Mouse (Mus musculus): Measurements from ENCODE around the gene Olfr62. TPM values are rescaled to one million over a fixed set of nuclear protein-coding genes. Genes with fewer than 3 reads are reported as not detected.

Olfr62 gene
- polyA plus RNA-seq, 1 experiment: not detected

DNA sequence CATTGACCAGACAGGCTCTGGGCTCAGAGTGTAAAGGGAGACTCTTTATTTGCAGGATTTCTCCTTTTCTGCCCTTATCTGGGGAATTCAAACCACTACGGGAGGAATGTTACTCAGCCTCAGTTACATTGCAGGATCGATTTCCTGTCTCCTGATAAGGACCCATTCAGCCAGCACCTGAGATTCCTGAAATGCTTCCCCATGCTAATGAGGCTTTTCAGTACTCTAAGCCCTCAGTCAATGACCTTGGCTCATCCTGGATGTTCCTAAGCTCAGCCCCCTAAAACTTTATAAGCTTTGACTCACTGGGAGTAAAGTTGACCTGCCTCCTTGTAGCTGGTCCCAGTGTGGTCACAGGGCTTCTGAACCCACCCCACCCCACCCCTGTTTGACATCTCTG lies 28.3 kb downstream of the Olfr62 start:
- no peak overlapping the region for H3K4me3 ChIP-seq (ENCODE audit: insufficient read depth, low read length)
- H3K27ac ChIP-seq (ENCODE audit: insufficient read depth, low read length): no peak overlapping the region
- no peaks in the 10 kb centered on the region for H3K4me1 ChIP-seq (ENCODE audit: control insufficient read depth, insufficient read depth, low read length)
- TF ChIP-seq CTCF (IDR thresholded peaks at IDR 0.05; ENCODE audit: borderline replicate concordance, insufficient read depth, low read length) (no peak), POLR2A (IDR thresholded peaks at IDR 0.05; ENCODE audit: low read depth, low read length) (no peak)

DNA sequence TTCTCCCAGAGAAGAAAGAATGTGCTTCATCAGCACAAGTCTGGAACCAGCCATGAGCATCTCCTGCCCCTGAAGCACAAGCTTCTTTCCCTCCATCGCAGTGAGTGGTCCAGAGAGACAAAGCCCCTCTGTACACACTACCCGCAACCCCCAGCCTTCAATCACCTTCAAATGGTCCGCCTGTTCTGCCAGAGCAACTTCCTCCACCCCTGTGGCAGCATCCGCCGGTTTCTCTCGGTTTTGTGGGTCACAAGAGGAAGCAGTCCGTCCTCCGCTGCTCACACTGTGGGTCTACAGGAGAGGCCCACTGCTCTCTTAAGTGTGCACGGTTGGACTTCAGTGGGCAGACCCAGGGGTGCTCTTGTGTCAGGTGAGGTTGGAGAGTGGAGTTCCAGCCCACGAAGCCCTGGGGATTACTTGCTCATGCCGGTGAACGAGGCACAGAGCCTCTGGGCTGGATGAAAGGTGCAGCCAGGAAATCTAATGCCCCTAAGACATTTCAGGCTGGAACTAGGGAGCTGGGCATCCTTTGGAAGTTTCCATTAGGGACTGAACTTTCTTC lies 33.7 kb downstream of the Olfr62 start, which contains the start of gene Olfr1342:
Gene Olfr1342 (minus strand): TSS at position 345 of the 562 bp plus-strand sequence.
- Histone ChIP-seq H3K27ac (ENCODE audit: insufficient read depth, low read length) (no peak within 1 kb of the TSS), H3K4me1 (ENCODE audit: control insufficient read depth, insufficient read depth, low read length) (no peaks in the 10 kb centered on the region), H3K4me3 (ENCODE audit: insufficient read depth, low read length) (no peak within 1 kb of the TSS)
- TF ChIP-seq CTCF (IDR thresholded peaks at IDR 0.05; ENCODE audit: borderline replicate concordance, insufficient read depth, low read length) (no peak), POLR2A (IDR thresholded peaks at IDR 0.05; ENCODE audit: low read depth, low read length) (no peak)

DNA sequence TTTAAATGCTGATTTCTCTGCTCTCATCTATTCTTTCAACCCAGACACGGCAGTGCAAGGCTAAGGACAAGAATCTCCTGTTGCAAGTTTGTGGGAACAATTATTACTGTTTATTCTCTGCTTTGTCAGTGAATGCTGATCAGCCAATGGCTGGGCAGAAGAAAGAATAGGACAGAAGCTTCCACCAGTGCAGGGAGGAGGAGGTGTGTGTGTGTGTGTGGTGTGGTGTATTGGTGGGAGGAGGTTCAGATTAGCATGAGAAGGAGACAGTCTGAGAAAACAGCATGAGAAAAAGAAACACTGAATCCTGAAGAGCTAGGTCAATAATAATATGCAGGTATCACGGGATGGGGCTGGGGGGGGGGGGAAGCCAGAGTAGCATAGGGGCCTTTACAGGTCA lies 35.1 kb downstream of the Olfr62 start:
- Histone ChIP-seq H3K4me1 (ENCODE audit: control insufficient read depth, insufficient read depth, low read length) (no peaks in the 10 kb centered on the region), H3K4me3 (ENCODE audit: insufficient read depth, low read length) (no peak overlapping the region), H3K27ac (ENCODE audit: insufficient read depth, low read length) (no peak overlapping the region)
- TF ChIP-seq POLR2A (IDR thresholded peaks at IDR 0.05; ENCODE audit: low read depth, low read length) (no peak), CTCF (IDR thresholded peaks at IDR 0.05; ENCODE audit: borderline replicate concordance, insufficient read depth, low read length) (no peak)

DNA sequence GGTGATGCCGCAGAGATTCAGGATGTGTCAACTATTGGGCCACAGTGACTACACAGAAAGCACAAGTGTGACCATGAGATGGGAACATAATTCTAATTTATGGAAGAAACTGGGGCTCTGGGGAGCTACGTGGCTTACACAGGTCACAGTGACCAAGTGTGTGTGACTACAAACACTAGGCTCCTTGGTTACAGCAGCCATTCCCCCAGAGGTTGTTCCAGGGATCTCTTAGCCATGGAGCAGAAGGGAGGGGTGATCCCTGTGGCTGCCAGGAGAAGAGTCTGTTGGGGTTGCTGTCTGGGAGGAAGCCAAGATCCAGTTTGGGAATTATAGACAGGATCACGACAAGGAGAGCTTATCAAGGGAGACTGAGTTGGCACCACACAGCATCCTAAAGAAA lies 44.5 kb downstream of the Olfr62 start, which contains the start of gene Olfr1341:
Gene Olfr1341 (plus strand): TSS at position 301 of the 400 bp plus-strand sequence.
- Histone ChIP-seq H3K27ac (ENCODE audit: insufficient read depth, low read length) (no peak within 1 kb of the TSS), H3K4me3 (ENCODE audit: insufficient read depth, low read length) (no peak within 1 kb of the TSS), H3K4me1 (ENCODE audit: control insufficient read depth, insufficient read depth, low read length) (no peaks in the 10 kb centered on the region)
- TF ChIP-seq POLR2A (IDR thresholded peaks at IDR 0.05; ENCODE audit: low read depth, low read length) (no peak), CTCF (IDR thresholded peaks at IDR 0.05; ENCODE audit: borderline replicate concordance, insufficient read depth, low read length) (no peak)

DNA sequence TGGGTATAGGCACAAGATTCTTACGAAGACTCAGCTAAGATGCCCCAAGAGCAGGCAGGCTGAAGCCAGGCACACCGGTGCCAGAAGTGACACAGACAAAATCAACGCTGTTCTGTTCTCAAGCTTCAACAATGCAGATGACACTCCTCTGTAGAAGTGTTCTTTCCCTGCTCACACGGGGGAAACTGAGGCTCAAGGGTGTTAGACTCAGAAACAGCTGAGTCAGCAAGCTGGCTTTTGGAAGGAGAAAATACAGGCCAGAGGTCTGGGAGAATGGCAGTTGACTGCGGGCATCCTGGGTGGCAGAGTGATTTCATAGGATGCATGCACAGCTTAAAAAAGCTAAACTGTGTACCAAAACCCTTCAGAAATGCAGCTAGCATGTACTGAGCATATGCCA lies 49.3 kb downstream of the Olfr62 start:
- H3K4me1 ChIP-seq (ENCODE audit: control insufficient read depth, insufficient read depth, low read length): no peaks in the 10 kb centered on the region
- no peak for TF ChIP-seq POLR2A (IDR thresholded peaks at IDR 0.05; ENCODE audit: low read depth, low read length)
- TF ChIP-seq CTCF (IDR thresholded peaks at IDR 0.05; ENCODE audit: borderline replicate concordance, insufficient read depth, low read length): no peak
- no peak overlapping the region for H3K27ac ChIP-seq (ENCODE audit: insufficient read depth, low read length)
- H3K4me3 ChIP-seq (ENCODE audit: insufficient read depth, low read length): no peak overlapping the region

DNA sequence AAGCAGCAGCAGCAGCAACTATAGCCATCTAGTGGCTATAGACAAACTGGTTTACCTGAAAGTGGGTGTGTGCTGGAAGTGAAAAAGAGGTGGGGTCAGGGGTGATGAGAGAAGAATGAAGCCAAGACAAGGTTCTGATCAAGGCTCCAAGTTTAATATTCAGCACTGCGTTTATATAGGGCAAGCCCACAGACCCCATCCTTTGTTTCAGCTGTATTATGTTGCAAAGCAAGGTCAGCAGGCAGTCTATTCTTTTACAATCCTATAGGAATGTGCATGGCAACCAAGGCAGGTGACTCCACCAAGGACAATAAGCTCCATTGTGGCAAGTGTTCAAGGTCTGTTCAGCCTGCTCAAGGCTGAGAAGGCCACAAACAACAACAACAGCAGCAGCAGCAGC lies 52.9 kb downstream of the Olfr62 start:
- no peak for TF ChIP-seq POLR2A (IDR thresholded peaks at IDR 0.05; ENCODE audit: low read depth, low read length)
- TF ChIP-seq CTCF (IDR thresholded peaks at IDR 0.05; ENCODE audit: borderline replicate concordance, insufficient read depth, low read length): no peak
- Histone ChIP-seq H3K4me3 (ENCODE audit: insufficient read depth, low read length) (no peak overlapping the region), H3K4me1 (ENCODE audit: control insufficient read depth, insufficient read depth, low read length) (no peaks in the 10 kb centered on the region), H3K27ac (ENCODE audit: insufficient read depth, low read length) (no peak overlapping the region)

Other genes starting within 250 kb of the Olfr62 start
- gene Szt2, start 249.7 kb upstream of the Olfr62 start, polyA plus RNA-seq (2011; ENCODE audit: insufficient read length, low read depth, missing spikeins): 13.4 and 14.0 TPM in 2 replicates
- gene Med8, start 249.6 kb upstream of the Olfr62 start, polyA plus RNA-seq (2011; ENCODE audit: insufficient read length, low read depth, missing spikeins): 85.6 and 99.8 TPM in 2 replicates
- 164 and 172 TPM in 2 replicates for gene Elovl1, start 230.9 kb upstream of the Olfr62 start, polyA plus RNA-seq (2011; ENCODE audit: insufficient read length, low read depth, missing spikeins)
- 38.4 and 61.6 TPM in 2 replicates for gene Cdc20, start 221.6 kb upstream of the Olfr62 start, polyA plus RNA-seq (2011; ENCODE audit: insufficient read length, low read depth, missing spikeins)
- gene Mpl, start 201.4 kb upstream of the Olfr62 start, polyA plus RNA-seq (2011; ENCODE audit: insufficient read length, low read depth, missing spikeins): not detected in 2 replicates
- gene Tie1, start 168.9 kb upstream of the Olfr62 start, polyA plus RNA-seq (2011; ENCODE audit: insufficient read length, low read depth, missing spikeins): not detected in 2 replicates
- gene 2610528J11Rik, start 132.0 kb upstream of the Olfr62 start, polyA plus RNA-seq (2011; ENCODE audit: insufficient read length, low read depth, missing spikeins): not detected in 2 replicates
- gene Tmem125, start 114.9 kb upstream of the Olfr62 start, polyA plus RNA-seq (2011; ENCODE audit: insufficient read length, low read depth, missing spikeins): 0.95 TPM in 1 of 2 replicates, not detected in the other
- gene Cfap57, start 38.2 kb upstream of the Olfr62 start, polyA plus RNA-seq (2011; ENCODE audit: insufficient read length, low read depth, missing spikeins): not detected in 2 replicates
- 66.1 and 75.0 TPM in 2 replicates for gene Ebna1bp2, start 38.2 kb upstream of the Olfr62 start, polyA plus RNA-seq (2011; ENCODE audit: insufficient read length, low read depth, missing spikeins)
- not detected in 2 replicates for gene Olfr1342, start 33.8 kb downstream of the Olfr62 start, polyA plus RNA-seq (2011; ENCODE audit: insufficient read length, low read depth, missing spikeins)
- gene Olfr1341, start 44.6 kb downstream of the Olfr62 start, polyA plus RNA-seq (2011; ENCODE audit: insufficient read length, low read depth, missing spikeins): 0.16 TPM in 1 of 2 replicates, not detected in the other
- not detected in 2 replicates for gene Olfr1340, start 61.2 kb downstream of the Olfr62 start, polyA plus RNA-seq (2011; ENCODE audit: insufficient read length, low read depth, missing spikeins)
- not detected in 2 replicates for gene Olfr1339, start 73.2 kb downstream of the Olfr62 start, polyA plus RNA-seq (2011; ENCODE audit: insufficient read length, low read depth, missing spikeins)
- not detected in 2 replicates for gene Olfr1338, start 99.8 kb downstream of the Olfr62 start, polyA plus RNA-seq (2011; ENCODE audit: insufficient read length, low read depth, missing spikeins)
- not detected in 2 replicates for gene Olfr1337, start 123.6 kb downstream of the Olfr62 start, polyA plus RNA-seq (2011; ENCODE audit: insufficient read length, low read depth, missing spikeins)
- not detected in 2 replicates for gene Olfr1335, start 151.0 kb downstream of the Olfr62 start, polyA plus RNA-seq (2011; ENCODE audit: insufficient read length, low read depth, missing spikeins)
- gene Olfr1333, start 177.3 kb downstream of the Olfr62 start, polyA plus RNA-seq (2011; ENCODE audit: insufficient read length, low read depth, missing spikeins): not detected in 2 replicates
- not detected in 2 replicates for gene Olfr1331, start 205.7 kb downstream of the Olfr62 start, polyA plus RNA-seq (2011; ENCODE audit: insufficient read length, low read depth, missing spikeins)
- 0.51 TPM in 1 of 2 replicates, not detected in the other for gene Olfr1330, start 229.6 kb downstream of the Olfr62 start, polyA plus RNA-seq (2011; ENCODE audit: insufficient read length, low read depth, missing spikeins)